Mouse (Mus musculus): ENCODE measurements around the gene Ctnna3.
A peak's percentile ranks its signal among the peaks of the same experiment; 100 is the strongest.
"Not testable (repeated sequence)": the region's sequence is repeated elsewhere in the genome, so short reads cannot be mapped to it uniquely, and the experiment has no call there.

Ctnna3 gene

DNA sequence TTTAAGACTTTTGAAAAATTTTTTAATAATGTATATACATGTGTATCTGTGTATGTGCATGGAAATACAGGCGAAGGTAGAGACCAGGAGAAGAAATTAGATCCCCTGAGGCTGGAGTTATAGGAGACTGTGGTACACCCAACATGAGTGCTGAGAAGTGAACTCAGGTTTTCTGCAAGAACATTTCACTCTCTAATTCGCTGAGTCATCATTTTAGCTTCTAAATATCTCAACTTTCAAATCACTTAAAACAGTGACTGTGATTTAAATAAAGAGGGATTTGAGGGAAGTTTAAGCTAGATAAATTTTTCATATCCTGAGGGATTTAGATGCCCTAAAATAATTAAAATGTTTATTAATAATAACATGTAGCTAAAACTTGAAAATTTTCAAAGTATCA is 1241.6 kb downstream of the Ctnna3 start:
- DNase-seq, result no peak

DNA sequence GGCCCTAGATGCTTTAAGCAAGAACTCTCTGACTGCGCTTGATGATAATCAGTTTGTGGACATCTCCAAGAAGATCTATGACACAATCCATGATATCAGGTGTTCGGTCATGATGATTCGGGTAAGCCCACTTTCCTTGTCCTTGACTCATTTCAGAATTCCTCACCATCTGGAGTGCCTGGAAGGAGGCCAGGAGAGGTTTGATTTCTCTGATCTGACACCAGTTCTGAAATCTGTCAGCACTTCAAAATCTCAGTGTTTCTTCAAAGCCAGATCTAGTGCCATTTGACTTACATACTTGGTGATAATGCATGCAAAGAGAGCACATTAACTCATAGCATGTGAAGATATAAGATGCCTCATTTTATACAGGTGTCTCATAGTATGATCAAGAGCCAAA is 1245.9 kb downstream of the Ctnna3 start:
- DNase-seq, result no peak

GRCm38 (mm10) chr10:64710017-64710416 is 1280.1 kb downstream of the Ctnna3 start:
- no peak for DNase-seq

GRCm38 (mm10) chr10:64718036-64718435 is 1288.1 kb downstream of the Ctnna3 start:
- no peak for DNase-seq

- DNase-seq, result no peak
Measured at GRCm38 (mm10) chr10:64735692-64736091, 1305.8 kb downstream of the Ctnna3 start.

GRCm38 (mm10) chr10:64736616-64737015 is 1306.7 kb downstream of the Ctnna3 start:
- DNase-seq, result no peak

GRCm38 (mm10) chr10:64741721-64742120 is 1311.8 kb downstream of the Ctnna3 start:
- not testable (repeated sequence) for DNase-seq

GRCm38 (mm10) chr10:64744099-64744498 is 1314.2 kb downstream of the Ctnna3 start:
- DNase-seq, result not testable (repeated sequence)

- no peak for DNase-seq
Measured at GRCm38 (mm10) chr10:64748651-64749050, 1318.8 kb downstream of the Ctnna3 start.

- peak; percentile 4 for DNase-seq
Measured at GRCm38 (mm10) chr10:64750791-64751190, 1320.9 kb downstream of the Ctnna3 start.

DNA sequence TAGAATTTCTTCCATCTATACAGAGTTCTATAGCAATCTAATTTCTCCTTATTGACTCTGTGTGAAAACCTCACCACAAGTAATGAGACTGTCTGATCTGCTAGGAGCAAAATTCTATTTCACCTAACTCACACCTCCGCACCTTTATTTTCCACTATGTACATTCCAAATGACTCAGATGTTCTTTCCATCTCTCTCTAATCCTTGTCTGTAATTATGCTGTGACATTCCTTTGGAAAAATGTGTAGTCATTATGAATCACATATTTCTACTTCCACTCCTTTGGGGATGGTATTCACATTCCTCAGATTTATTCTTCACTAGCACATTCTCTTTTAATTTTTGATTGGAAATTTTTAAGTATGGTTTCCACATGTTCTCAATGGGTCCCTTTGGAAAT is 1406.4 kb downstream of the Ctnna3 start:
- DNase-seq, result no peak

DNA sequence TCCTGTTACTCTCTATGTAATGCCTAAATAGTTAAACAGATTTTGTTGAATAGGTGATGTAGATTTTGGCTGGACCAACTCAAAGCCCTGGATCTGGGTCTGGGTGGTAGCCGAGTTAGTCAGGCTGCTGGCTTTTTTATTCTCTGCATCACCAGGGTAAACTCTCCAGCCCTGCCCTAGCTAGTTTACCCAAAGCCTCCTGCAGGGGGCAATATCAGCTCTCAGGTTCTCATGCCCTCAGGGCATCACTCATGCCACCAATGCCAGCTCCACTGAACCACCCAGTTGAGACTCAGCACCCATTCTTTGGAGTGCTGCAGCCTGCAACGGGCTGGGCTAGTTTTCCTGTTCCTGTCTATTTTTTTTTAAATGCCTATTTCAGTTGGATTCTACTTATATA is 1431.5 kb downstream of the Ctnna3 start:
- DNase-seq, result no peak

GRCm38 (mm10) chr10:64870888-64871287 is 1441.0 kb downstream of the Ctnna3 start:
- DNase-seq, result no peak

GRCm38 (mm10) chr10:64876506-64876905 is 1446.6 kb downstream of the Ctnna3 start:
- DNase-seq, result no peak

- DNase-seq, result no peak
Measured at GRCm38 (mm10) chr10:64879860-64880259, 1450.0 kb downstream of the Ctnna3 start.

GRCm38 (mm10) chr10:64886946-64887345 is 1457.0 kb downstream of the Ctnna3 start:
- no peak for DNase-seq

GRCm38 (mm10) chr10:64892458-64892857 is 1462.6 kb downstream of the Ctnna3 start:
- DNase-seq, result no peak

GRCm38 (mm10) chr10:64898739-64899138 is 1468.8 kb downstream of the Ctnna3 start:
- no peak for DNase-seq

- no peak for DNase-seq
Measured at GRCm38 (mm10) chr10:64901726-64902125, 1471.8 kb downstream of the Ctnna3 start.

- DNase-seq, result no peak
Measured at GRCm38 (mm10) chr10:64940975-64941374, 1511.1 kb downstream of the Ctnna3 start.

- no peak for DNase-seq
Measured at GRCm38 (mm10) chr10:64958391-64958790, 1528.5 kb downstream of the Ctnna3 start.

GRCm38 (mm10) chr10:64992871-64993270 is 1563.0 kb downstream of the Ctnna3 start:
- no peak for DNase-seq

DNA sequence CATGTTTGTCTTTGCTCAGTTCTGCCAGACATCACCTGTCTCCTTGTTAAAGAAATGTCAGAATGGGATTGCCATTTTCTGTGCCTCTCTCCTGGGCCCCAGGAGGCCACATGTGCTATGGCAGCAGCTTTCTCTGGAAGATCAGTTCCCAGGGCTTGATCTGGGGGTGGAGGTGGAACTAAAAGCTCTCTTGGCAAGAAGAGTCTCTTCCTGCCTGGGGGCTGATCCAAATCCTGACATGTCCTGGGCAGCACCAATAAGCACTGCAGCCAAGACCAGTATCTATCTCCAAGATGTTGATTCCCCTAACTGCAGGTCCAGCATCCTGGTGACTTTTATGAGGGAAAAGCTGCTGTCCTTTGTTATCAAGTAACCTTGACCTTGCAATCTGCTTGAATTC is 1583.6 kb downstream of the Ctnna3 start:
- no peak for DNase-seq

- DNase-seq, result no peak
Measured at GRCm38 (mm10) chr10:65022667-65023066, 1592.8 kb downstream of the Ctnna3 start.

DNA sequence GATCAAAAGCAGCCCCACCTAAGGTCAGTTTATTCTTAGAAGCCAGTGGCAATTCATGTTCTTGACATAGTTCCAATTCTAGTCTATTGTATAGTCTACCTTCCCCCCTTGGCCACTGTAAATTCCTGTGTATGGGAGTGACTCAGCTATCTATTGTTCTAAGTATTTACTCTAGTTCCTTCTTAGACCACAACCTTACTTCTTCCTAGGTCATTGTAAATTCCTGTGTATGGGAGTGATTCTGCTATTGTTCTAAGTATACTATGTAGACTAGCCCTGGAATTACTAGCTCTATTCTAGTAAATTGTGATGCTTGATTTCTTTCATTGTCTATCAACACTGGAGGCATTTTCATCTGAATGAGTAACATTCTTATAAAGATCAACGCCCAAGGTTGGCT is 1603.6 kb downstream of the Ctnna3 start:
- DNase-seq, result not testable (repeated sequence)

All from lung, postnatal 14 days (tissue).